Mouse (Mus musculus) v-Abl transformed pro-B cells (cell line): ENCODE data around the gene Mamdc4.

ENCODE experiments used
- in situ Hi-C, 2 experiments: fragments of 400-800 bp; cut with MboI; formaldehyde crosslinking; loops; one replicate each; pipeline ENCODE4 v1.15.1; 2025; ENCODE audit not compliant: unreplicated experiment in 2 of 2

The Mamdc4 gene

GRCm38 (mm10) chr2:25526510-25527302 is 47.9 kb downstream of the Mamdc4 start:
- in situ Hi-C loops, result no loop called here
